Mouse (Mus musculus): ENCODE measurements around the gene Gm4707. TPM values are rescaled to one million over a fixed set of nuclear protein-coding genes. Genes with fewer than 3 reads are reported as not detected.
"Not testable (repeated sequence)": the region's sequence is repeated elsewhere in the genome, so short reads cannot be mapped to it uniquely, and the experiment has no call there.

Gm4707 gene
- polyA plus RNA-seq, 1 experiment from 2014 or later: 0.44 TPM

- no peak for ATAC-seq
- Histone ChIP-seq H3K9ac (replicated peaks; ENCODE audit: low read depth) (no peak overlapping the region), H3K4me2 (replicated peaks; ENCODE audit: low read depth, low read length) (no peak overlapping the region), H3K4me3 (ENCODE audit: low read depth, low read length) (no peak overlapping the region), H3K4me1 (ENCODE audit: insufficient read depth, low read depth, low read length) (no peaks in the 10 kb centered on the region), H3K27ac (ENCODE audit: low read length) (no peak overlapping the region), H3K27me3 (replicated peaks; ENCODE audit: insufficient read depth, low read length) (no peaks in the 10 kb centered on the region), H3K9me3 (ENCODE audit: low read length) (no peaks in the 10 kb centered on the region), H3K36me3 (ENCODE audit: insufficient read depth, low read length) (peaks cover 5% of the 10 kb centered on the region)
- TF ChIP-seq EP300 (IDR thresholded peaks at IDR 0.05) (no peak), CTCF (IDR thresholded peaks at IDR 0.05) (no peak)
- DNase-seq (ENCODE audit: low spot score): no peak
- WGBS: 92% methylated on average over 6 of the region's 6 CpGs
These were observed 14.5 kb downstream of the Gm4707 start for GRCm38 (mm10) chr17:71445191-71445590.

GRCm38 (mm10) chr17:71444718-71445117, 15.0 kb downstream of the Gm4707 start:
- Histone ChIP-seq H3K27me3 (replicated peaks; ENCODE audit: insufficient read depth, low read length) (no peaks in the 10 kb centered on the region), H3K4me1 (ENCODE audit: insufficient read depth, low read depth, low read length) (no peaks in the 10 kb centered on the region), H3K4me2 (replicated peaks; ENCODE audit: low read depth, low read length) (no peak overlapping the region), H3K4me3 (ENCODE audit: low read depth, low read length) (no peak overlapping the region), H3K9ac (replicated peaks; ENCODE audit: low read depth) (no peak overlapping the region), H3K36me3 (ENCODE audit: insufficient read depth, low read length) (peaks cover 5% of the 10 kb centered on the region), H3K27ac (ENCODE audit: low read length) (no peak overlapping the region), H3K9me3 (ENCODE audit: low read length) (no peaks in the 10 kb centered on the region)
- WGBS: 77% methylated on average over 2 of the region's 2 CpGs
- DNase-seq (ENCODE audit: low spot score) (peak; percentile 10), ATAC-seq (no peak)
- no peak for TF ChIP-seq EP300 (IDR thresholded peaks at IDR 0.05)
- no peak for TF ChIP-seq CTCF (IDR thresholded peaks at IDR 0.05)

GRCm38 (mm10) chr17:71444126-71444525, 15.6 kb downstream of the Gm4707 start:
- Histone ChIP-seq H3K4me3 (ENCODE audit: low read depth, low read length) (no peak overlapping the region), H3K4me1 (ENCODE audit: insufficient read depth, low read depth, low read length) (no peaks in the 10 kb centered on the region), H3K9me3 (ENCODE audit: low read length) (no peaks in the 10 kb centered on the region), H3K36me3 (ENCODE audit: insufficient read depth, low read length) (peaks cover 5% of the 10 kb centered on the region), H3K27ac (ENCODE audit: low read length) (no peak overlapping the region), H3K4me2 (replicated peaks; ENCODE audit: low read depth, low read length) (no peak overlapping the region), H3K9ac (replicated peaks; ENCODE audit: low read depth) (no peak overlapping the region), H3K27me3 (replicated peaks; ENCODE audit: insufficient read depth, low read length) (no peaks in the 10 kb centered on the region)
- DNase-seq (ENCODE audit: low spot score): no peak
- WGBS: 92% methylated on average over 3 of the region's 3 CpGs
- TF ChIP-seq EP300 (IDR thresholded peaks at IDR 0.05): no peak
- TF ChIP-seq CTCF (IDR thresholded peaks at IDR 0.05): no peak
- no peak for ATAC-seq

- no peak for DNase-seq (ENCODE audit: low spot score)
- peaks cover 5% of the 10 kb centered on the region for H3K36me3 ChIP-seq (ENCODE audit: insufficient read depth, low read length)
- ATAC-seq: no peak
- H3K9ac ChIP-seq (replicated peaks; ENCODE audit: low read depth): no peak overlapping the region
- H3K4me1 ChIP-seq (ENCODE audit: insufficient read depth, low read depth, low read length): no peaks in the 10 kb centered on the region
- TF ChIP-seq EP300 (IDR thresholded peaks at IDR 0.05) (no peak), CTCF (IDR thresholded peaks at IDR 0.05) (no peak)
- H3K27ac ChIP-seq (ENCODE audit: low read length): no peak overlapping the region
- 89% methylated on average over 6 of the region's 6 CpGs for WGBS
- H3K27me3 ChIP-seq (replicated peaks; ENCODE audit: insufficient read depth, low read length): no peaks in the 10 kb centered on the region
- H3K4me2 ChIP-seq (replicated peaks; ENCODE audit: low read depth, low read length): no peak overlapping the region
- no peak overlapping the region for H3K4me3 ChIP-seq (ENCODE audit: low read depth, low read length)
- H3K9me3 ChIP-seq (ENCODE audit: low read length): no peaks in the 10 kb centered on the region
These were observed 16.4 kb downstream of the Gm4707 start for GRCm38 (mm10) chr17:71443273-71443672.

- not testable (repeated sequence) for H3K27ac ChIP-seq (ENCODE audit: low read length); H3K4me1 ChIP-seq (ENCODE audit: insufficient read depth, low read depth, low read length); H3K4me3 ChIP-seq (ENCODE audit: low read depth, low read length); H3K4me2 ChIP-seq (replicated peaks; ENCODE audit: low read depth, low read length); ATAC-seq; DNase-seq (ENCODE audit: low spot score); H3K9ac ChIP-seq (replicated peaks; ENCODE audit: low read depth); H3K27me3 ChIP-seq (replicated peaks; ENCODE audit: insufficient read depth, low read length); H3K9me3 ChIP-seq (ENCODE audit: low read length)
- peaks cover 18% of the 10 kb centered on the region for H3K36me3 ChIP-seq (ENCODE audit: insufficient read depth, low read length)
- 94% methylated on average over 2 of the region's 2 CpGs for WGBS
These were observed 37.2 kb downstream of the Gm4707 start for GRCm38 (mm10) chr17:71422502-71422901.

GRCm38 (mm10) chr17:71419448-71419847, 40.3 kb downstream of the Gm4707 start:
- not testable (repeated sequence) for H3K27me3 ChIP-seq (replicated peaks; ENCODE audit: insufficient read depth, low read length); H3K4me1 ChIP-seq (ENCODE audit: insufficient read depth, low read depth, low read length); DNase-seq (ENCODE audit: low spot score); H3K4me3 ChIP-seq (ENCODE audit: low read depth, low read length); H3K4me2 ChIP-seq (replicated peaks; ENCODE audit: low read depth, low read length); H3K9ac ChIP-seq (replicated peaks; ENCODE audit: low read depth); ATAC-seq; H3K9me3 ChIP-seq (ENCODE audit: low read length); H3K27ac ChIP-seq (ENCODE audit: low read length); H3K36me3 ChIP-seq (ENCODE audit: insufficient read depth, low read length)
- 90% methylated on average over 5 of the region's 5 CpGs for WGBS

GRCm38 (mm10) chr17:71417008-71417407, 42.7 kb downstream of the Gm4707 start:
- no peak overlapping the region for H3K4me2 ChIP-seq (replicated peaks; ENCODE audit: low read depth, low read length)
- 90% methylated on average over 1 of the region's 1 CpGs for WGBS
- DNase-seq (ENCODE audit: low spot score) (no peak), ATAC-seq (no peak)
- H3K9ac ChIP-seq (replicated peaks; ENCODE audit: low read depth): no peak overlapping the region
- no peak for TF ChIP-seq CTCF (IDR thresholded peaks at IDR 0.05)
- TF ChIP-seq EP300 (IDR thresholded peaks at IDR 0.05): no peak
- no peaks in the 10 kb centered on the region; the same call in 1 of the 2 replicates for H3K9me3 ChIP-seq (ENCODE audit: low read length)
- H3K27me3 ChIP-seq (replicated peaks; ENCODE audit: insufficient read depth, low read length): no peaks in the 10 kb centered on the region
- no peaks in the 10 kb centered on the region for H3K4me1 ChIP-seq (ENCODE audit: insufficient read depth, low read depth, low read length)
- H3K27ac ChIP-seq (ENCODE audit: low read length): no peak overlapping the region
- H3K36me3 ChIP-seq (ENCODE audit: insufficient read depth, low read length): peaks cover 4% of the 10 kb centered on the region
- no peak overlapping the region for H3K4me3 ChIP-seq (ENCODE audit: low read depth, low read length)

Other genes starting within 250 kb of the Gm4707 start
- 4.3 and 5.0 TPM in 2 replicates for gene Emilin2, start 147.9 kb downstream of the Gm4707 start, polyA plus RNA-seq (2015; fragmentation: Nextera tagmentation; extraction: Ambion mirVana)
- 24.9 and 28.9 TPM in 2 replicates for gene Smchd1, start 15.4 kb upstream of the Gm4707 start, polyA plus RNA-seq (2015; fragmentation: Nextera tagmentation; extraction: Ambion mirVana)
- gene Ndc80, start 66.9 kb upstream of the Gm4707 start, polyA plus RNA-seq (2015; fragmentation: Nextera tagmentation; extraction: Ambion mirVana): 3.2 and 3.3 TPM in 2 replicates
- 0.42 and 0.46 TPM in 2 replicates for gene Spdya, start 92.1 kb upstream of the Gm4707 start, polyA plus RNA-seq (2015; fragmentation: Nextera tagmentation; extraction: Ambion mirVana)
- gene Wdr43, start 156.0 kb upstream of the Gm4707 start, polyA plus RNA-seq (2015; fragmentation: Nextera tagmentation; extraction: Ambion mirVana): 20.6 and 22.3 TPM in 2 replicates
- 6.3 and 9.1 TPM in 2 replicates for gene Togaram2, start 213.3 kb upstream of the Gm4707 start, polyA plus RNA-seq (2015; fragmentation: Nextera tagmentation; extraction: Ambion mirVana)

All from lung, postnatal 0 days (tissue).